Mouse (Mus musculus): ENCODE data around the gene Mak.

Gene Mak

GRCm38 (mm10) chr13:41079421-41079780 is at the start of gene Mak:
TSS of gene Mak (minus strand) at chr13:41079706.
- peak; percentile 21 to 39 for DNase-seq (ENCODE audit: low spot score in 2 of 2)

- DNase-seq (ENCODE audit: low spot score in 2 of 2), result no peak
Observed at GRCm38 (mm10) chr13:41129061-41129460, 49.6 kb upstream of the Mak start.

GRCm38 (mm10) chr13:41128326-41128725 is 48.8 kb upstream of the Mak start:
- DNase-seq (ENCODE audit: low spot score in 2 of 2), result no peak

DNA sequence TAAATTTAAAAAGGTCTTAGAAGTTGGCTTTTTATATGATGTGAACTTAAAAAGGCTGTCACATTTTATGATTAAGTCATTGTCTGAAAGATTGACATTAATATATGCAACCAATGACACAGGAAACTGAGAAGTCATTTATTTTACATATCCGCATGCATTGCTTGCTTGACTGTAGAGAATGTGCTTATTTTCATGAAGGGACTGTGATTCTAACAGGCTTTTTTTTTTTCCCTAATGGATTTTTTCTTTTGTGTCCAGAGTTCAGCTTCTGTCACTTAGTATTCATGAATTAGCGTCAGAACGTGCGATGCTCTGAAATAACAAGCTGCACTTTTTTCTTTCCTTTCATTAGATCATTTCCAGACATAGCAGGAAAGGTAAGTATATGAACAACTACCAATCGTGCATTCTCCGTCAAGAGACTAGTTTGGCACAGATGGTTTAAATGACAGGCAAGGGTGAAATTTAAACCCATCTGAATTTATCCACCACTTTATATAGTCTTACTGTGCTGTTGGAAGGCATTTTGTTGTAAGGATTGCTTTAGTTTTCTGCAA is 44.2 kb upstream of the Mak start:
- DNase-seq (ENCODE audit: low spot score in 2 of 2), result no peak

DNA sequence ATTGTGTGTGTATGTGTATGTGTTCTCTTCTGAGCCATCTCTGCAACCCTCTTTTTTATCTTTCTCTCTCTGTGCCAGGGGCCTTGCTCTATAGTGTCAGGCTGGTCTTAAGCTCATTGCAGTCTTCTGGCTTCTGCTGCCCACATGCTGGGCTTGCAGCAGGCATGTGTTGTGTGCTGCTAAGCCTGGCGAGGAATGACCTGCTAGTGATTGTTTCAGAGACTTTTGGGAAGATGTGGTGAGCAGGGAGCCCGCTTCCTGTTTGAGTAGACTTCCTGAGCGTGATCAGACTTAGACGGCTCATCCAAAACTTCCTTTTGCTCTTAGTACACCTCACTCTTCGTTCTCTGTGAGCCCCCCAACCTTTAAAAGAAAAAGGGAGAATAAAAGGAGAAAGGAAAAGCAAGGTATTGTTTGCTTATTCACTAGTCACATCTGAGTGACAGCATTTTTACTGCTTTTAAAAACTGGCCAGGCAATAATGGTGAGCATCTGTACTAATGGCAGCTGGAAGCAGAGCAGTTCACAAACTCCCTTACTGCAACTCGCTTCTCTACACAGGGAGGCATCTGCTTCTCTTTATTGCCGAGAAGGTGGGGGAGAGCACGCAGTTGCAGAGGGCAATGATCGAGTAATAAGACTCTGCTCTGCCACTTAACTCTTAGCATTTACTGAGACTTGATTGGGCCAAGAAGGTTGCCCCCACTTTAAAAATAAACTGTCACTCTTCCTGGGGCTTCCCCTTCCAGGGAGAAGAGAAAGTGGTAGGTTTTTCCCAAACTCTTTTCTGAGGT is 39.8 kb upstream of the Mak start:
- DNase-seq (ENCODE audit: low spot score in 2 of 2), result no peak

DNA sequence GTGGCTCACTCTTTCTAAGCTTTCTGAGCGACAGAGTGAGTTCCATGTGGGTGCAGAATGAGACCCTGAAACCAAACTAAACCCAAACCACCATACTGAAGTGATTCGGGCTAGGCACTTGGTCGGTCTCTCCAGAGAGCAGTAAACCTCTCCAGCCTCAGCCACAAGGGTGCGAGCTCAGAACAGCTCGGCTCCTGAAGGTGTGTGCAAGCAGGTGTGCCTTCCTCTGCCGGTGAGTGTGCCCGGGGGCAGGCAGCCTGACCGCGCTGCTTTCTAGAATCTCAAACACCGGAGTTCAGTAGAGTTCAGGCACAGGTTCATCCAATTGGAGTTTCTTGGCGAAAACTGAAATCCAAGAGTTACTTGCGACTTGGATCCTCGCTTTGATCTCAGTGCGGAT is 34.4 kb upstream of the Mak start, which contains the start of gene Sycp2l:
Gene Sycp2l (plus strand): TSS at position 368 of the 400 bp plus-strand sequence.
- no peak for DNase-seq (ENCODE audit: low spot score in 2 of 2)

DNA sequence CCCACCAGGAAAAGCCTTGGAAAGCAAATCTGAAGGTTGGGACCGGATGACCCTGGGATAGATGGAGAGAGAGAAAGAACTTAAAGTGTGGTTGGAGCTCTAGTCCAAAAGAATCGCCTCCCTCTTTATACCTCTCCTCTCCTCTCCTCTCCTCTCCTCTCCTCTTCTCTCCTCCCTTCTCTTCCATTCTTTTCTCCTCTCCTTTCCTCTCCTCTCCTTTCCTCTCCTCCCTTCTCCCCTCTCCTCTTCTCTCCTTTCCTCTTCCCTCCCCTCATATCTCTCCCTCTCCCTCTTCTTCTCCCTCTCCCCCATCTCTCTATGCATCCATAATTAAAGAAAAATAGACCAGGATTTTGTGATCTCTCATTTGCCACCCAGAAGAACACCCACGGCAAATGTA is 31.4 kb upstream of the Mak start, which contains the start of gene Gcm2:
Gene Gcm2 (minus strand): TSS at position 101 of the 400 bp plus-strand sequence.
- DNase-seq (ENCODE audit: low spot score in 2 of 2), result no peak

DNA sequence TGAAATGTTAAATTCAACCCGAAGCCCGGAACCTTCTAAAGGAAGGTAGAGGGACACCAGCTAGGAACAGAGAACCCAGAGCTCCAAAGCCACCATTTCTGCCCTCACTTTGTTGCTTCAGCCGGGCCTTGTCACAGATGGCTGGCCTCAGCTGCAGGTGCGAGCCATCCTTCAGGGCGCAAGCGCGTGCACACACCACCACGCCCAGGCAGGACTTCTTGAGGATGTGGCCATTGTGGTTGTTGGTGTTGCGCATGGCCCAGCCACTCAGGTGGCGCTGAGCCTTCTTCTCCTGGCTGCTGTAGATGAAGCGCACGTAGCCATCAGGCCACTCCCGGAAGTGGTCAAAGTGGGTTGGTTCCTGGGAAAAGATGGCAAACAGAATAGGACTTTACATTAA is 26.0 kb upstream of the Mak start:
- DNase-seq (ENCODE audit: low spot score in 2 of 2), result peak in 1 of 2 experiments; percentile 6

DNA sequence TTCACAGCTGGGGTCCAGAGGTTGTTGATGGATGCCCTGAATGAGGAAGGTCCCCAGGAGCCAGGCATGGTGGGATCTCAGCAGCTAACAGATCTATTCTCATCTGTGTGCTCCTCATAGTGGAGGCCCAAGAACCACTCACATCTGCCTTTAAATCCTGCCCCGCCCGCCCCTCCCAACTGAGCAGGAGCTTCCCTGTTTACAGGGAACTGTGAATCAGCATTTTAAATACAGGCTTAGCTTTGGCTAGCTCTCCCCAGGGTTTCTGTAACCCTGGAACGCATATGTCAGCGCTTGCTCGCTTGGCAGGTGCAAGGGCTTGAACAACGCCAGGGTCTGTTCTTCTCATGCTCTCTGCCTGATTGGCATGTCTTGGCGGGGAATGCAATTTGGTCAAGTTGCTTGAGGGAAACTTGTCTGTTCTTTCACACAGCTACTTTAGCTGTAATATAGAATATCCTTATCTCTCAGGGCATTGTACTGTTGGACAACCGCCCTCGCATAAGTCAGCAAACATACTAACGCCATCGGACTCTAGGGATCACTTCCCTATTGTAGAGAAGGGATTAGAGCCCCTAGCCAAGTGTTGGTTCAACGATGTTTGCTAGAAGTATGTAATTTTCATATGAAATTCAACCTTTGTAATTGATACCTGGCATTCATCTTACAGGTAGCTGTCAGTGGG is 24.5 kb upstream of the Mak start:
- no peak for DNase-seq (ENCODE audit: low spot score in 2 of 2)

DNA sequence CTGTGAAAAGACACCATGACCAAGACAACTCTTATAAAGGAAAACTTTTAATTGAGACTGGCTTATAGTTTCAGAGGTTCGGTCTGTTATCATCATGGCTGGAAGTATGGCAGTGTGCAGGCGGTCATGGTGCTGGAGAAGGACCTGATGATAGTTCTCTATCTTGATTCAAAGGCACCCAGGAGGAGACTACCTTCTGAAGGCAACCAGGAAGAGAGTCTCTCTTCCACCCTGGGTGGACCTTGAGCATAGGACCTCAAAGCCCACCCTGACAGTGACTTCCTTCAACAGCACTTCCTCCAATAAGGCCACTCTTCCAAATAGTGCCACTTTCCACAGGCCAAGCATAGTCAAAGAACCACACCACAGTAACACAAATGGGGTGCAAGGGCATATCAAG is 20.5 kb upstream of the Mak start:
- no peak for DNase-seq (ENCODE audit: low spot score in 2 of 2)

DNA sequence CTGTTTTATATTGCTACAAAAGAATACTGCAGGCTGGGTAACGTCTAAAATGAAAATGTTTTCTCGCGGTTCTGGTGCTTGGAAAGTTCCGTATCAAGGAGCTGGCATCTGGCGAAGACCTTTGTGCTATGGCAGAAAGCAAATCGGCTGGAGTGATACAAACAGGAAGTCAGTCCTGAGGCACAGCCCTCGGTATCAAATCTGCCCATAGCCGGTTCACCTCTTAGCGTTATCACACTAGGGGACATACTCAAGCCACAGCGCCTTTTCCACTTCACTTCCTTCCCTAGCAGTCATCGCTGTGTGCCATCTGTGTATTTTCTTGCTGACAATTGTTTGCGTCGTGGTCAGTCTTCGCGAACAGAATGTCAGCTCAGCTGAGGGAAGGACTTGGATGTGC is 18.8 kb upstream of the Mak start:
- no peak for DNase-seq (ENCODE audit: low spot score in 2 of 2)

GRCm38 (mm10) chr13:41097324-41098058 is 18.0 kb upstream of the Mak start:
- peak; percentile 73 to 76 for DNase-seq (ENCODE audit: low spot score in 2 of 2)

- no peak for DNase-seq (ENCODE audit: low spot score in 2 of 2)
Observed at GRCm38 (mm10) chr13:41094160-41094559, 14.7 kb upstream of the Mak start.

DNA sequence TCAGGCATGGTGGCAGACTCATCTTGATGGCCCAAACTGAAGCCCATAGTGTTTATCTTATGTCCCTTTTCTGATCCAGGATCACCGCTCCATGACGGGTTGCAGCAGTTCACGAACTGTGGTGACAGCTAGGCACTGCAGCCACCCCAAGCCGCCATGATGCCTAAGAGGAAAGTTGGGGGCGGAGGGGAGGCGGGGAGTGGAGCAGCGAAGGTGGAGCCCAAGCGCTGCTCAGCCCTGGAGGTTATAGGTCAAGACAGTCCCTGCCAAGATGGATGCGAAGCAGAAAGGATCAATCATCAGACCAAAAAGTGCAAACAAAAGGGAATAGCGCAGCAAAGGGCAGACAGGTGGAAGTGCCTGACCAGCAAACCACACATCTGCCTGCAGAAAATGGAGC is 11.8 kb upstream of the Mak start:
- no peak for DNase-seq (ENCODE audit: low spot score in 2 of 2)

GRCm38 (mm10) chr13:41088746-41089145 is 9.2 kb upstream of the Mak start:
- DNase-seq (ENCODE audit: low spot score in 2 of 2), result no peak

GRCm38 (mm10) chr13:41085140-41085539 is 5.6 kb upstream of the Mak start:
- no peak for DNase-seq (ENCODE audit: low spot score in 2 of 2)

DNA sequence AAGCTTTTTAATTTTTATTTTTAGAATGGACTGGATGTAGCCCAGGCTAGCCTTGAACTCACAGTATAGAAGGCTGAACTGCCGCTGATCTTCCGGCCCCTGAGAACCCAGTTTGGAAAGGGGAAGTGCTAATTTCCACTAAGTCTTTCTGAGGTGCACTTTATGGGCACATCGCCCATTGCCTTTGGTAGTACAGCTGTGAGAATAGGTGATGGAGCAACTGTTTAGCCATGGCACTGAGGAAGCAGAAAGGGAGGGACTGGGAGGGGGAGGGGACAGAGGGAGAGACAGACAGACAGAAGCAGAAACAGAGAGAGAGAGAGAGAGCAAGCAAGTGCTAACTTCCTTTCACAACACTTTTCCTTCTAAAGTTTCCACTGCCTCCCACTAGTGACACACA is 5.0 kb upstream of the Mak start:
- no peak for DNase-seq (ENCODE audit: low spot score in 2 of 2)

DNA sequence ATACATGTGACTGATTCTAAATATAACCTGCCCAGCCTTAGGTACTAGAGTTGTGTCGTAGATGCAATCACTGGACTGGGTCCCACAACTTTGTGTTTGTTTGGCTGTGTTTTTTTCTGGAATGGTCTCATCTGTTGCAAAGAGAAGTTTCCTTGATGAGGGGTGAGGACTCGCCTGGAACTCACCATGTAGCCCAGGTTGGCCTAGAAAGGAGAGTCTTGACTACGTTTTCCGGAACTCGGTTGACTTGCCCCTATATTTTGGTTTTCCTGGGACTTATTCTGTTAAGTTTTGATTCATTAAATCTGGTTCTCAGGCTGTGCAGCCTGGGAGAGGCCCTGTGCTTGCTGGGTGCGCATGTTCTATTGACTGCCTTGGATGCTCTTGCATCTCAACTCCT is 1.2 kb upstream of the Mak start:
- DNase-seq (ENCODE audit: low spot score in 2 of 2), result no peak

GRCm38 (mm10) chr13:41079859-41080258 is 353 bp upstream of the Mak start:
- DNase-seq (ENCODE audit: low spot score in 2 of 2), result no peak

GRCm38 (mm10) chr13:41078690-41079420 is 651 bp downstream of the Mak start:
- no peak for DNase-seq (ENCODE audit: low spot score in 2 of 2)

DNA sequence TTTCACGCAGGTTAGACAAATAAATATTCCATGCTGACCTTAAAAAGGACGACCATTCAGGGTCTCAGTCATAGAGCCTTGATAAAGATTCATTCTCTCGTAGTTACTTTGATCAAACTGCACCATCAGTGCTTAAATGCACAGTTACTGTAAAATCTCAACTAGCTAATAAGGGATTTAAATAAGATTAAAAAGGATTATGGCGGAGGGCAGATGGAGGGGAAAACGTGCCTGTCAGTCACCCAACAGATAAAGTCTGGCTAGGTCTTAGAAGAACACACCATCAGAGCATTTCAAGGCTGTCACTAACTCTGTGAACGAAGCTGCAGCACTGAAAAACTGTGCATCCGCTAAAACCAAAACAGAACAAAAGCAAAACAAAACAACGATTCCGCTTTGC is 1.6 kb downstream of the Mak start:
- no peak for DNase-seq (ENCODE audit: low spot score in 2 of 2)

DNA sequence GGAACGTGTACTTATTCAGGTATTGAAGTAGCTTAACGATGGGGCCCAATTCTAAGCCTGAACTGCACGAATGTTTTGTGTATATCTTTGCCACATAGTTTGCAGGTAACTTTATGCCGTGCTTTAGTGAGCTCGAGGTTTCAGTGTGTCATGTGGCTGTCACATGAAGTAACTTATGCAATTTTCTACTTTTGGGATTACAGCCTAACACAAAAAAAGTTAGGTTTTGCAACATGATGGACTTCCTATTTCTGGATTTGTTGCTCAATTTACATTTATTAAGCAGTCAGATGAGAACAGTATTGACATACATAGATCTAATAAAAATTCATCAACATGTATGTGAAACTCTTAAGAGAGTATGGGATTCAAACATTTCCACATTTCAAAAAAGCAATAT is 5.7 kb downstream of the Mak start:
- no peak for DNase-seq (ENCODE audit: low spot score in 2 of 2)

Data from spleen, postnatal 36 days (tissue).